Mouse (Mus musculus) neural tube, embryonic 15.5 days (tissue): ENCODE measurements at regions not wholly inside any gene's neighbourhood (a gene's known extent, or its start where the extent isn't known, plus 50 kb on each side); places are given as distances from the start of the nearest gene placed in this dataset.
A peak's percentile ranks its signal among the peaks of the same experiment; 100 is the strongest.

ENCODE experiments used
- ATAC-seq: fragments of 200-750 bp; cut with Nextera tagmentation; 2 replicates; pipeline ENCODE4 v1.8.0; 2017; ENCODE audit warnings: mild to moderate bottlenecking, moderate TSS enrichment, moderate library complexity; ENCODE audit not compliant: low FRiP score
- H3K27ac ChIP-seq: fragments of 300-500 bp; sonication (generic); replicated peaks from 2 replicates; pipeline ENCODE4 v1.5.1; 2015; ENCODE audit warnings: mild to moderate bottlenecking, inconsistent platforms
- H3K27me3 ChIP-seq: fragments of 300-500 bp; sonication (generic); replicated peaks from 2 replicates; pipeline ENCODE4 v1.6.1; 2015; ENCODE audit warnings: inconsistent platforms
- H3K36me3 ChIP-seq: fragments of 300-500 bp; sonication (generic); 2 replicates; pipeline ENCODE4 v1.6.1; 2015; ENCODE audit warnings: inconsistent platforms
- H3K4me1 ChIP-seq: fragments of 300-500 bp; sonication (generic); 2 replicates; pipeline ENCODE4 v1.6.1; 2015; ENCODE audit warnings: inconsistent platforms
- H3K4me2 ChIP-seq: fragments of 300-500 bp; sonication (generic); 2 replicates; pipeline ENCODE4 v1.6.1; 2015; ENCODE audit warnings: inconsistent platforms, mild to moderate bottlenecking, moderate library complexity
- H3K4me3 ChIP-seq: fragments of 300-500 bp; sonication (generic); replicated peaks from 2 replicates; pipeline ENCODE4 v1.5.1; 2015; ENCODE audit warnings: mild to moderate bottlenecking, inconsistent platforms
- H3K9ac ChIP-seq: fragments of 300-500 bp; sonication (generic); replicated peaks from 2 replicates; pipeline ENCODE4 v1.6.1; 2015; ENCODE audit warnings: mild to moderate bottlenecking, inconsistent platforms
- H3K9me3 ChIP-seq: fragments of 300-500 bp; sonication (generic); replicated peaks from 2 replicates; pipeline ENCODE4 v1.6.1; 2016; ENCODE audit warnings: inconsistent platforms
- WGBS: fragments of 180-500 bp; shearing (Covaris S2); methylation state at CpG from one replicate; pipeline ENCODE4 v1.1.7; 2015; ENCODE audit warnings: mixed read lengths; 5-methylcytosine and 5-hydroxymethylcytosine counted together

- H3K27me3 ChIP-seq: no peaks in the 10 kb centered on the region
- H3K9me3 ChIP-seq: no peaks in the 10 kb centered on the region
- no peak overlapping the region for H3K27ac ChIP-seq
- no peak overlapping the region for H3K4me3 ChIP-seq
- no peak overlapping the region for H3K4me2 ChIP-seq
- ATAC-seq: 0 out of 2 replicates have a peak, but pooled peaks have one; percentile 38
- H3K9ac ChIP-seq: no peak overlapping the region
- H3K36me3 ChIP-seq: no peaks in the 10 kb centered on the region
- H3K4me1 ChIP-seq: no peaks in the 10 kb centered on the region
- 49% methylated on average over 12 of the region's 12 CpGs for WGBS
Observed at GRCm38 (mm10) chr15:51679186-51679902, 2205.4 kb upstream of the Gm7489 start.

- Histone ChIP-seq H3K9me3 (no peaks in the 10 kb centered on the region), H3K4me1 (no peaks in the 10 kb centered on the region), H3K27ac (no peak overlapping the region), H3K9ac (no peak overlapping the region), H3K4me3 (no peak overlapping the region), H3K27me3 (no peaks in the 10 kb centered on the region), H3K4me2 (no peak overlapping the region), H3K36me3 (no peaks in the 10 kb centered on the region)
- no peak for ATAC-seq
Observed at GRCm38 (mm10) chr15:51680494-51680893, 2204.2 kb upstream of the Gm7489 start.

GRCm38 (mm10) chr15:51681191-51681590 is 2203.5 kb upstream of the Gm7489 start:
- H3K4me1 ChIP-seq: no peaks in the 10 kb centered on the region
- H3K4me2 ChIP-seq: no peak overlapping the region
- WGBS: 91% methylated on average over 6 of the region's 6 CpGs
- H3K27ac ChIP-seq: no peak overlapping the region
- no peaks in the 10 kb centered on the region for H3K36me3 ChIP-seq
- H3K4me3 ChIP-seq: no peak overlapping the region
- H3K27me3 ChIP-seq: no peaks in the 10 kb centered on the region
- ATAC-seq: no peak
- no peaks in the 10 kb centered on the region for H3K9me3 ChIP-seq
- H3K9ac ChIP-seq: no peak overlapping the region

DNA sequence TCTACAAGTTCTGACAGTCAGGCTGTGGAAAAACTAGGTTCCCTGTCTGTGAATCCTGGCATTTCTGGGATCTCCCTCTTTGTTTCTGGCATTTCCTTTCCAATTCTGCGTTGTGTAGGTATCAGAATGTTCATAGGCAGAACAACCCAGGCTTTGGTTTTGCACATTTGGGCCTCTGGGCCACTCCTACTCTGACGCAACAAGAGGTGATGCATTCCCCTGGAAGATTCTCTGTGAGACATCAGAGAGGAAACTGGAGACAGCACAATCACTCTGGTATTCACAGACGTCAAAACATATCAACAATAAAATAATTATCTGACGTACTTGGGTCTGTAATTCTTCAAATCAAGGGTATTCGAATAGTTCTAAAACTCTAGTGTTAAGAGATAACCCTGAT is 2202.4 kb upstream of the Gm7489 start:
- no peaks in the 10 kb centered on the region for H3K27me3 ChIP-seq
- H3K36me3 ChIP-seq: no peaks in the 10 kb centered on the region
- H3K27ac ChIP-seq: no peak overlapping the region
- no peak overlapping the region for H3K9ac ChIP-seq
- no peak for ATAC-seq
- WGBS: 84% methylated on average over 5 of the region's 5 CpGs
- no peaks in the 10 kb centered on the region for H3K4me1 ChIP-seq
- no peaks in the 10 kb centered on the region for H3K9me3 ChIP-seq
- H3K4me3 ChIP-seq: no peak overlapping the region
- H3K4me2 ChIP-seq: no peak overlapping the region

- Histone ChIP-seq H3K9me3 (no peaks in the 10 kb centered on the region), H3K9ac (no peak overlapping the region), H3K27me3 (no peaks in the 10 kb centered on the region), H3K4me1 (no peaks in the 10 kb centered on the region), H3K36me3 (no peaks in the 10 kb centered on the region), H3K4me3 (no peak overlapping the region), H3K27ac (no peak overlapping the region), H3K4me2 (no peak overlapping the region)
- no peak for ATAC-seq
- 88% methylated on average over 13 of the region's 13 CpGs for WGBS
Observed at GRCm38 (mm10) chr15:51687007-51687540, 2197.6 kb upstream of the Gm7489 start.

DNA sequence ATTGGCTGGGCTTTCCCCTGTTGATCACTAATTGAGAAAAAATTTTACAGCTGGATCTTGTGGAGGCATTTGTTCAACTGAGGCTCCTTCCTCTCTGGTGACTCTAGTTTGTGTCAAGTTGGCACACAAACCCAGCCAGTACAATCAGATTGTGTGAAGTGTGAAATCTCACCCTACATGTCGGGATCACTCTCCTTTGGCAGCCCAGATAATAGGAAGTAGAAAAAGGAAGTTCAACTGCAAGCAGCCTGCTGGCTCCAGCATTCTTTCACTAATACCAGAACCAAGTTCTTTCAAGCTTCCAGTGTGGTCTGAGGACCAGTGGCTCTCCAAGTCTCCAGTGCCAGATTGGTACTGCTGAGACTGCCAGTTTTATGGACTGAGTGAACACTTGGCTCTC is 2195.2 kb upstream of the Gm7489 start:
- H3K36me3 ChIP-seq: no peaks in the 10 kb centered on the region
- no peak overlapping the region for H3K9ac ChIP-seq
- H3K4me2 ChIP-seq: no peak overlapping the region
- H3K4me1 ChIP-seq: no peaks in the 10 kb centered on the region
- no peak overlapping the region for H3K4me3 ChIP-seq
- no peaks in the 10 kb centered on the region for H3K9me3 ChIP-seq
- no peaks in the 10 kb centered on the region for H3K27me3 ChIP-seq
- no peak for ATAC-seq
- no peak overlapping the region for H3K27ac ChIP-seq
- WGBS: 68% methylated on average over 1 of the region's 1 CpGs

- Histone ChIP-seq H3K36me3 (no peaks in the 10 kb centered on the region), H3K4me1 (no peaks in the 10 kb centered on the region), H3K27ac (no peak overlapping the region), H3K4me3 (no peak overlapping the region), H3K9me3 (no peaks in the 10 kb centered on the region), H3K9ac (no peak overlapping the region), H3K4me2 (no peak overlapping the region), H3K27me3 (no peaks in the 10 kb centered on the region)
- 90% methylated on average over 4 of the region's 4 CpGs for WGBS
- no peak for ATAC-seq
Observed at GRCm38 (mm10) chr15:51692671-51693070, 2192.0 kb upstream of the Gm7489 start.

- Histone ChIP-seq H3K27me3 (no peaks in the 10 kb centered on the region), H3K4me1 (no peaks in the 10 kb centered on the region), H3K4me2 (no peak overlapping the region), H3K27ac (no peak overlapping the region), H3K4me3 (no peak overlapping the region), H3K9ac (no peak overlapping the region), H3K36me3 (no peaks in the 10 kb centered on the region), H3K9me3 (no peaks in the 10 kb centered on the region)
- no peak for ATAC-seq
- WGBS: 52% methylated on average over 11 of the region's 11 CpGs
Observed at GRCm38 (mm10) chr15:51696344-51697016, 2188.2 kb upstream of the Gm7489 start.

DNA sequence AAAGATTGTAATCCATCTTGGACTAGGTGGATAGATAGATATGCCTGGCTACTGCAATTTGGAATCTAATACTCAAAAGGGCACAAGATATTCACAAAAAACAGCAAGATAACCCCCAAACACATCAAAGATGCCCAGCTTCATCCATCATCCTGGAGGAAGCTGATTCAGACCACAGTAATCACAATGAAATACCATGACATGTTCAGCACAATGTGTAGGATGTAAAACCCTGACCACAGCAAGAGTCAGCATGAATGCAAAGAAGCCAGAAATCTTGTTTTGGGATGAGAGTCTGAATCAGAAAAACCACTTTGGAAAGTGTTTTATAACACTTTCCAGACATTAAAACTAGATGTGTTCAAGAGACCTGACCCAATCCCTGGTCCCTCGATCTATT is 2180.5 kb upstream of the Gm7489 start:
- Histone ChIP-seq H3K4me3 (no peak overlapping the region), H3K4me1 (no peaks in the 10 kb centered on the region), H3K9me3 (no peaks in the 10 kb centered on the region), H3K27me3 (no peaks in the 10 kb centered on the region), H3K27ac (no peak overlapping the region), H3K9ac (no peak overlapping the region), H3K4me2 (no peak overlapping the region), H3K36me3 (no peaks in the 10 kb centered on the region)
- WGBS: 96% methylated on average over 1 of the region's 1 CpGs
- no peak for ATAC-seq

- peaks cover 11% of the 10 kb centered on the region for H3K4me1 ChIP-seq
- 24% methylated on average over 13 of the region's 13 CpGs for WGBS
- peak overlapping the region; percentile 43 for H3K27ac ChIP-seq
- H3K27me3 ChIP-seq: no peaks in the 10 kb centered on the region
- no peak overlapping the region for H3K4me3 ChIP-seq
- H3K36me3 ChIP-seq: no peaks in the 10 kb centered on the region
- ATAC-seq: peak; percentile 89
- peak overlapping the region; percentile 5; the same call in 1 of the 2 replicates for H3K4me2 ChIP-seq
- no peaks in the 10 kb centered on the region for H3K9me3 ChIP-seq
- no peak overlapping the region for H3K9ac ChIP-seq
Observed at GRCm38 (mm10) chr15:51709871-51710655, 2174.6 kb upstream of the Gm7489 start.

DNA sequence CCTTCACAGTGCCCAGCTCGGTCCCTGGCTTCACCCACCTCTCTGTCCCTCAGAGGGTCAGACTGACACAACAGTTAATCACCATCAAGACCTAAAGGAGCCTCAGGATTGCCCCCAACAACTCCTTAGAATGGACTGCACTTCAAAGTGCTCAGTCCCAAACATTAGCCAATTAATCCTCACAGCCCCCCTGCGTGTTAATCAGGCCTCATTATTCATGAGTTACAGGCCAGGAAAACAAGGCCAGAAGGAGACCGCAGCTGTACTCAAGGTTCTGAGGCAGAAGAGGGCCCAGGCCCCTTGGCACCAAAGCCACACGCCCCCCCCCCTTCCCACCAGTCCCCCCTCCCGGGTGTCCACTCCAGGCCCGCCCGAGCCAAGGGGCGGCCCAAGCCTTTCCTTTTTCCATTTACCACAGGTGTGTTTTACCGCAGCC is 2163.8 kb upstream of the Gm7489 start:
- 20% methylated on average over 9 of the region's 9 CpGs for WGBS
- H3K9ac ChIP-seq: no peak overlapping the region

More for the DNA sequence above, 2163.8 kb upstream of the Gm7489 start:
- no peak overlapping the region for H3K27ac ChIP-seq
- no peak for ATAC-seq
- H3K4me2 ChIP-seq: no peak overlapping the region
- H3K4me3 ChIP-seq: no peak overlapping the region
- H3K36me3 ChIP-seq: no peaks in the 10 kb centered on the region
- peaks cover 4% of the 10 kb centered on the region; the same call in 1 of the 2 replicates for H3K4me1 ChIP-seq
- no peaks in the 10 kb centered on the region for H3K9me3 ChIP-seq
- H3K27me3 ChIP-seq: no peaks in the 10 kb centered on the region
